ENCODE assay signal across 8 mouse cellular contexts in the genomic region with DNA sequence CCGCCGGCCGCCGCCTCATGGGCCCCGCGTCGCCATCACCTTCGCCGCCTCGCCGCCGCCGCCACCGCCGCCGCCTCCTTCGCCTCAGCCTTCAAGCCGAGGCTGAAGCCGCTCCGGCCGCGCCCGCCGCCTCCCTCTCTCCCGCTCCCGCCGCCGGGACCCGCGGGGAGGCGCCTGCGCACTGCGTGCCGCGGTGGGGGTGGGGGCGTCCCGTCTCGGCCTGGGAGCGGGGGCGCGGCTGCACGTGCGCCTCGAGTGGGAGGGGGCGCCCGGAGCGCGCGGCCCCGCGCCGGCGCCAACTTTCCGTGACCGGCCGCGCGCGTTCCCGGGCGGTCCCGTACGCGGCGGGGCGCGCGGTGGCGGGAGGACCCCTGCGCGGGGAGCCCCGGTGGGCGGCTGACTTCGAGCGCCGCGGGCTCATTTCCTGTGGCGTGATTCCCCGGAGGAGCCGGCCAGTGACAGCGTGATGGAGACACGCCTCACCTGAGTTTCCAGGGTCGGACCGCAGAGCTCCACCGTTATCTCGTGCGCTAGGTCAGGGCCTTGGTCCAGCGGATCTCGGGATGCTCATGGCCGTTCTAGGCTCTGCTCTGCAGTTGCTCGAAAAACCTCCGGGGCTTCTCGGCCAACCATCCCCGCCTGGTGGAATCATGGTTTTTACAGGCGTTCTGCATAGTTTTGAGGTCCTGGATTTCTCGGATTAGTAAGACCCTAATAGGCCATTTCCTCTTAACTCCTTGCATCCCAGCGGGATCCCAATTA. TPM values are rescaled to one million over a fixed set of nuclear protein-coding genes. Genes with fewer than 3 reads are reported as not detected.
DNase-seq lines count a peak whose midpoint lies in the region; ATAC-seq and TF ChIP-seq lines count a peak whose summit lies in the region.

A gene (minus strand): TSS at position 680 of the 762 bp plus-strand sequence.

- peaks cover 25% of the 10 kb centered on the region for H3K4me1 ChIP-seq in heart, embryonic 15.5 days (replicated peaks)
- no peaks in the 10 kb centered on the region; the same call in 1 of the 2 replicates for H3K4me1 ChIP-seq in lung, postnatal 0 days (ENCODE audit: insufficient read depth, low read depth, low read length)

- TF ChIP-seq EP300 in lung, postnatal 0 days (IDR thresholded peaks at IDR 0.05): no peak

- no peaks in the 10 kb centered on the region for H3K9me3 ChIP-seq in heart, embryonic 15.5 days (replicated peaks)
- no peaks in the 10 kb centered on the region for H3K9me3 ChIP-seq in lung, postnatal 0 days (ENCODE audit: low read length)

- H3K9ac ChIP-seq in heart, embryonic 15.5 days: peak within 1 kb of the TSS; percentile 99
- H3K9ac ChIP-seq in lung, postnatal 0 days (replicated peaks; ENCODE audit: low read depth): peak within 1 kb of the TSS; percentile 72

- H3K4me2 ChIP-seq in heart, embryonic 15.5 days: peak within 1 kb of the TSS; percentile 89
- peak within 1 kb of the TSS; percentile 92 for H3K4me2 ChIP-seq in lung, postnatal 0 days (replicated peaks; ENCODE audit: low read depth, low read length)

- H3K4me3 ChIP-seq in heart, embryonic 15.5 days: peak within 1 kb of the TSS; percentile 80
- H3K4me3 ChIP-seq in lung, postnatal 0 days (ENCODE audit: low read depth, low read length): peak within 1 kb of the TSS; percentile 79

- WGBS in heart, embryonic 15.5 days: under 1% methylated on average over 72 of the region's 97 CpGs
- under 1% methylated on average over 56 of the region's 97 CpGs for WGBS in lung, postnatal 0 days

- peak within 1 kb of the TSS; percentile 99 for H3K27ac ChIP-seq in heart, embryonic 15.5 days
- H3K27ac ChIP-seq in lung, postnatal 0 days (ENCODE audit: low read length): peak within 1 kb of the TSS; percentile 90

- H3K36me3 ChIP-seq in heart, embryonic 15.5 days: no peaks in the 10 kb centered on the region
- no peaks in the 10 kb centered on the region for H3K36me3 ChIP-seq in lung, postnatal 0 days (ENCODE audit: insufficient read depth, low read length)

- no peaks in the 10 kb centered on the region for H3K27me3 ChIP-seq in heart, embryonic 15.5 days
- H3K27me3 ChIP-seq in lung, postnatal 0 days (replicated peaks; ENCODE audit: insufficient read depth, low read length): no peaks in the 10 kb centered on the region; the same call in 1 of the 2 replicates

- ATAC-seq in heart, embryonic 15.5 days (replicated peaks; ENCODE audit: insufficient number of reproducible peaks, insufficient read depth, low FRiP score, low read depth): peak; percentile 90
- peak; percentile 89 for ATAC-seq in lung, postnatal 0 days

- peak; percentile 53 for TF ChIP-seq CTCF in lung, postnatal 0 days (IDR thresholded peaks at IDR 0.05)

- DNase-seq in ES-CJ7 (ENCODE audit: low read depth, low spot score): peak; percentile 97
- peak; percentile 86 for DNase-seq in adrenal gland, postnatal 25 days
- peak; percentile 49 for DNase-seq in fibroblast of lung, adult 2 months (ENCODE audit: low read depth)
- peak; percentile 79 for DNase-seq in kidney, postnatal 14 days
- peak; percentile 73 for DNase-seq in lung, postnatal 0 days (ENCODE audit: low spot score)
- DNase-seq in retina, postnatal 7 days (ENCODE audit: low read depth, low spot score): peak; percentile 58
- DNase-seq in spleen, adult 12 weeks (ENCODE audit: low spot score): no peak

RNA-seq across cellular contexts. Expression of the gene that starts here (rescaled TPM):
- 20.0 and 22.7 TPM in 2 replicates for total RNA-seq in adrenal gland, postnatal 25 days (2021)
- polyA plus RNA-seq in heart, embryonic 15.5 days (2015; fragmentation: Nextera tagmentation; extraction: Ambion mirVana): 46.6 and 48.5 TPM in 2 replicates
- polyA plus RNA-seq in lung, postnatal 0 days (2015; fragmentation: Nextera tagmentation; extraction: Ambion mirVana): 35.9 and 37.0 TPM in 2 replicates
